Mouse (Mus musculus) adrenal gland, postnatal 10 days (tissue): Measurements from ENCODE around the gene Uggt1. TPM values are rescaled to one million over a fixed set of nuclear protein-coding genes. Genes with fewer than 3 reads are reported as not detected.

Experiments
- DNase-seq: peaks from one replicate; pipeline ENCODE4 v3.0.0; 2021; ENCODE audit warnings: mixed read lengths
- microRNA-seq: library from miRNA; unstranded; fragments of <30 nt; microRNA quantifications from one replicate; pipeline ENCODE4 v1.2.0, GENCODE M21; 2021
- total RNA-seq, 2 experiments: library from RNA; stranded (reverse); gene quantifications; 2 replicates each; pipeline ENCODE4 v1.2.3; 2021

Uggt1 gene
- total RNA-seq, 2 experiments from 2014 or later: 35.2 to 44.5 TPM

DNA sequence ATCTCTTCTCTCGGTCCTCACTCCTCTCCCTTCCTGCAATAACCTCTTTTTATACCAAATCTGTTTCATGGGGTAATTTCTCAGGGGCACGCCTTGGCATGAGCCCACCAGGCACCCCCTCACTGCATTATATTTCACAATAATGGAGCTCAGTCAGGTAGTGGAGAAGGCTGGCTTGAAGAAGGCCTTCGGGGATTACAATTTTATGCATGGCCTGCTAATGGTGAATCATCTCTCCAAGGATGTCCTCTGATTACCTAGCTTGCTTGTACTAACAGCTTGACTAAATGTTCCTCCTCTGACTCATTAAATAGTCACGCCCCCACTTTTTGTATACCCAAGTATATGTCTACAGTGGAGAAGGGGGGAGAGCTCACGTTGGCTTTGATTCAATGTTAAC lies 128.0 kb downstream of the Uggt1 start:
- no peak for DNase-seq

DNA sequence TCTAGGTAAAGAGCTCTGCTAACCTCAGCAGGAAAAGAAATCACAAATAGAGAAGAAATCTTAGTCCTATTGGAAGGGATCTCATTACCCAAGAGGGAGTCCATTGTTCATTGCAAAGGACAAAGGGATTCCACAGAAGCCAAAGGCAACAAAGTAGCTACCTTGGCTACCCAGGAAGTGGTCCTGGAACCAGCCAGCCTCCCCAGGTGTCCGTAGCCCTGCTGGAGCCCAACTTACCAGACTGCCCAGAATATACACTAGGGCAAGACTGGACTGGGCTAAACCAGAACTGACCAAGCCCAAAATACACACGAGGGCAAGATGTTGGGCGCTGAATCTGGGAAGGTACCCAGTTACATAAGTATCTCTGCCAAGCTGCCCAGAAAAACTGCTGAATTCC lies 129.7 kb downstream of the Uggt1 start:
- DNase-seq: no peak

DNA sequence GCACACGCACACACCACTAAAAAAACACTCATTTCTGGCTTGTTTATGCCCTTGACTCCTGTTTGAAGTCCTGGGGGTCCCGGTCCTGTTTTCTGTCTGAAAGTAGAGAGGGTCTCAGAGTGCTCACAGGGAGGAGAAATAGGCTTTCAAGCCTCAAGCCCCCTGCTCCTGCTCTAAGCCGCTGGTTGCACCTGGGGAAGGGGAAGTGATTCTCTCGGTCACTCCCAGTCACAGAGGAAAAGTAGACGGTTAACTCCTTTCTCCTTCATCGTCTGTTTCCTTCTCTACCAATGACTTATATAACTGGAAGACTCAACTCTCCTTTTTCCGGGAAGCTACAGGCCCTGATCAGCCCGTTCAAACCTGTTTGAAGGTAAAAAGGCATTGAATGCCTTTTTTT lies 130.8 kb downstream of the Uggt1 start:
- no peak for DNase-seq

DNA sequence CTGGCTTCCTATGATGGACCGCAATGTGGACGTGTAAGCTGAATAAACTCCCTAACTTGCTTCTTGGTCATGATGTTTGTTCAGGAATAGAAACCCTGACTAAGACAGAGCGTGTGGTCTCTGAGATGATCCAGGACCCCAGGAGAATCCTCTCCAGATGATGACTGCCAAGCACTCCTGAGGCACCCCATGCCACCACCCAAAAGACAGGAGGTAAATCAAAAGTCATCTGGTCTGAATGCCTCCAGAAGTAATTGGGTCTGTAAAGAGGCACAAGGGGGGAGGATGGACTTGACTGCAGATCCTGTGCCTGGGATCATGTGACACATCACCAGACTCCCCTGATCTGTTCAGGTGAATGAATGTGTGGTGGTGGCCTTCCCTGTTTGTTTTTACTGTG lies 131.9 kb downstream of the Uggt1 start:
- no peak for DNase-seq

DNA sequence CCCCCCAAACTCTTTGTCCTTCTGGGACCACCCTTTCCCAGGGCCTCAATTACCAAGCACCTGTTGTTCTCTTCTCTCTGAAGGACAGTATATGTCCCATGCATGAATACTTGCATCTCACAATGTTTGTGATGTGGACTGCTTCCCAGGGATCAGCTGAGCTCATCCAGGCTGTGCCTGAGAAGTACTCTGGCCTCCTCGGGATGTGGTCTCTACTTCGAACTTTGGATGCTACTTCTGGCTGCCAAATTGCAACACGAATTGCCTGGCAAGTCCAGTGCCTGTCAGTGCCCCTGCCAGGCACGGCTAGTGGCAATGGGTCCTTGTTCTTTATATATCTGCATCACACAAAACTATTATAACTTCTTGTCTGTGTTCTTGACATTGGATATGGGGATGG lies 134.5 kb downstream of the Uggt1 start:
- DNase-seq: no peak

DNA sequence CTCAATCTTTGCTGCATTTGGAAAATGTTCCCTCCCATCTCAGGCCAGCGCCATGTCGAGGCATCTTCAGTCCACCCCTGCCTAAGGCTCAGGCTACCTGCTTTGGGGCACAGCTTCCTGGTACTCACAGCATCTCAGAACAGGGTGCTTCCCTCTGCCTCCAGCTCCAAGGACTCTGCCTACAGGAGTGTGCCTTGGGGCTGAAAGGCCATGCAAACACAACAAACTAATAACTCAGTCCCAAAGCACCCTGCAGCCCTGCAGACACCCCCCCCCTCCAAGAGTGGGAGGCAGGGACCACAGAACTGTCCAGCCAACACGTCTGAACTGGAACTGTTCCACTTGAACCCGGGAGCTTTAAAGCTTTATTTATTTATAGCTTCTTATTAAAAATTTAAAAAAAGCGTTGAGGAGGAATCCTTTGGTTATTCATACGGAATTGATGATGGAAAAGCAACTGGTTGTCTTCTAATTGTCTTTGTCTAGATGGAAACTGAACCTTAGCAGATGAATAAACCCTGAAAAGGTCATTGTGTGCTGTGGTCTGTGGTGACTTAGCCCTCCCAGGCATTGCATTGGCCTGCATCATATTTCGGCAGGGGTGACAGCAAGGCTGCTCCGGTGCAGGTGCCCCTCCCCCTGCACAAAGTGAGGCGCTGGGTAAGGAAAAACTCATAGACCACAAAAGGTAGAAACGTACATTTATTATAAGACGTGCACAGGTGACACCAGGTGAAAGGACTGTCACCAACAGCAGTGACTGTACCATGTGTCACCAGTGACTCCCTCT lies 138.4 kb downstream of the Uggt1 start:
- no peak for DNase-seq

DNA sequence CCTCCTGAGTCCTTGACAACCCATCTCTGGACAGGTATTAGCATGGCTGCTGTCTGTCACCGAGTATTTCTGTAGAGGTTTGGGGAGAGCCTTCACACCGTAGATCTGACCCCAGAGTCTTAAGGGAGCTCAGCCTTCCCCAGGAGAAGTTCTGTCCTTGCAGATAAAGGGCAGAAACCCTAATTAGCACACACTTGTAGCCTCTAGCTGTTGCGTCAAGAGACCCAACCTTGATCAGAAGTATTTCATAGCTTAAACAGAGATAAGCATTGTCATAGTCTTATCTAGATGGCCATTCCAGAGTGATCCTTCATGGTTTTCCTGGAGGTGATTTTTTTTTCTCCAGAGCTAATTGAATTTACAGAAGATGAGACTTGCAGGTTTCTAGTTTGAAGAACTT lies 144.1 kb downstream of the Uggt1 start:
- DNase-seq: no peak

DNA sequence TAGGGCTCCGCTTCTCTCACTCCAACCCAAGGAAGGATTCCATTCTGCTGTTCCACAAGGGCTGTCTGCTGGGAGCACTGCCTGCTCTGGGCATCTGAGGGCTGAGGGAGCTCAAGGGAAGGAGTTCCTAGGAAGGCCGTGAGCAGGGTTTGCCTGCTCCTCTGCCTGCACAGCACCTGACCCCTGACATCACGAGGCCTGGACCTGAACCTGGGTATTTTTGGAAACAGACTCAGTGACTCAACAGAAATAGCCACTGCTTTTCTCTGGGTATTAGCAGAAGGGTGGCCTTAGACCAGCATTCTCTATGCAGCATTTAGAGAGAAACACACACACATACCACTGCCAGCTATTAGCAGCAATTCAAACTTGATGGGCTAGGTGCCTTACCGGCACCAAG lies 146.1 kb downstream of the Uggt1 start:
- DNase-seq: no peak

DNA sequence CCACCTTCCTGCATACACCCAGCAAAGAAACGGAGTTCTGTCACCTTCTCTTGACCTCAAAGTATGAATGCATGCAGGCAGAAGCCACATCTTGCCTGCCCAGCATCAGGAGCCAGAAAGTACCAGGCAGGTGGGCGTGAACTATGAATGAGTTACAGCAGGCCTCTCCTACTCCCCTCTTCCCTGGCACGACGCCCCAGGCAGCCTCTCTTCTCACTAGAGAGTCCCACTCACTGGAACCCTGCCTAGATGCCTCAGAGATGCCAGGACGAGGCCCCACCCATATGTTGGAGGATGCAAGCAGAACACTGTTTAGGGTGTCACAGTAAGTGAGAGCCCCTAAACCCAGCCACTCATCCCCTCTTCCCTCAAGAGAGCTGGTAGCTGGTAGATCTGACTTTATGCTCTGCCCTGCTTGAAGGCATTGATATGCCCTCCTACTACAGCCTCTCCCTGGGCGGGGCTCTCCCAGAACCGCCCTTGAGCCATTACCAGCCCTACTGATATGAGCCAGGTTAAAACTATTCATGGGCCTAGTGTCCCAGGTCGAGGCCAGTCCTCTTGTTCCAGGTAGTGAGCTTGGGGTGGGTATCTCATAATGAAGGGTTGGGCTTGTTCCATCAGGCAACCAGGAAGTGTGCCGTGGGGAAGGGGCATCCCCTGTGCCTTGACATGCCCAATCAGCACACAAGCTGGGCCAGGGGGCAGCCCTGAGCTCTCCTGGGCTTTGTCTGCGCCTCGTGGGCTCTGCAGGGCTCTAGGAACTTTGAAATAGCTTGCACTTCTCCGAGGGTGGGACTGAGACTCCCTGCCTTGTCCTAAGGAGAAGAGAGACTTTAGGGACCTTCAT lies 148.9 kb downstream of the Uggt1 start:
- no peak for DNase-seq

DNA sequence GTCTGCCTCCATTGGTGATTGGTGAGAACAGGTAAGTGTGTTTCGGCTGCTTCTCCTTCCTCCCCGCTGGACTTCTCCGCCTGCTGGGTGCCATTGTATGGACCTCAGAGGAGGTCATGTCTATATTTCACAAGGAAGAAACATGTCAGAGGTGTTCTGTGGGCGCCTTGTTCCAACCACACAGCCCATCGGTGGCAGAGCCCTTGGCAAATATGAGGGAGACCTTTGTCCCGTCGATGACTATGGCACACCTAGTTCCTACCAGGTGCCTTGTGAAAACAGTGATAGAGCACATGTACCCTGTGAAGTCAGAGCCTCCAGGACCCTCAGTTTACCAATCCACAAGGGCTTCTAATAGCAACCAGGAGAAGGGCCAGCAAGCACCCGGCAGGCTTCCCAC lies 150.8 kb downstream of the Uggt1 start:
- no peak for DNase-seq

DNA sequence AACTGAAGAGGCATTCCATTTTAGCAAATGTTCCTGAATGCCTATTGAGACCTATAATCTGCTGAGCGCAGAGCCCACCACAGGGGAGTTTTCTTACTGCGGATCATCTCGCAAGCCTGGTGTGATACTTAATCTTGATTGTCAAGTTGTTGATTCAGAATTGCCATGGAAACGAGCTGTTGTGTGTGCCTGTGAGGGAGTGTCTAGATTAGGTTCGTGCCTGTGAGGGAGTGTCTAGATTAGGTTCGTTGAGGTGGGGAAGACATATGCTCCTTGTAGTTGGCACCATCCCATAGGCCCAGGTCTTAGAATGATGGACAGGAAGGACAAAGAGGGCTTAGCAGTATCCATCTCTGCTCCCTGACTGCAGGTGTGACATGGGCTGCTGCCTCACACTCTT lies 153.3 kb downstream of the Uggt1 start:
- DNase-seq: no peak

DNA sequence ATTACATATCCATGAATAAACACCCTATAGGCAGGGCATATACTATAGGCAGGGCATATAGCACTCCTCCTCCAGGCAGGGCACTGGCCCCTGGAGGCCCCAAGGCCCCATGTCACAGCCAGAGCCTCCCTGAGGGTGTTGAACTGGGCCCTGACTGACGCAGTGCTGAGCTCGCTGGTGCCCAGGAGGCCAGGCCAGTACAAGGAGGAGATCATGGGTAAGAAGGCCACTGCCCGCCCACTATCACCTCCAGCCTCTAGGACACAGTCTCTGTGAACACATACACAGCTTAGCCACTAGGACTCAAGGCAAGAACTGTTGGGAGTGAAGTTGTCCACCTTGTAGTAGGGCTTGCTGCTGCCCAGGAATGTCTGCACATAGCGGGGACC lies 153.8 kb downstream of the Uggt1 start:
- DNase-seq: peak; percentile 27

Small RNA genes within 50 kb of the gene (microRNA-seq; reads per million reads assigned to microRNA genes)
- 4.6 reads per million, percentile 3 among the genes with 10 or more reads in this experiment for gene Mir6897

Other genes with a start within 250 kb of the Uggt1 start
- gene Hs6st1, start 176.3 kb downstream of the Uggt1 start, total RNA-seq: 10 to 100 TPM; 56.2 to 62.9 TPM
- gene Neurl3, start 30.0 kb upstream of the Uggt1 start, total RNA-seq: 1 to 10 TPM; 4.9 to 7.4 TPM
- 1 to 10 TPM; 8.9 to 9.2 TPM for gene Arid5a, start 63.0 kb upstream of the Uggt1 start, total RNA-seq
- 100 to 1,000 TPM in 1 of 2 experiments, 10 to 100 TPM in 1; 82.9 to 103 TPM for gene Kansl3, start 124.5 kb upstream of the Uggt1 start, total RNA-seq
- under 1 TPM in 1 of 2 experiments, not detected in 1; 0.06 TPM for gene Fer1l5, start 127.6 kb upstream of the Uggt1 start, total RNA-seq
- gene Lman2l, start 200.6 kb upstream of the Uggt1 start, total RNA-seq: 10 to 100 TPM; 21.9 to 25.7 TPM
- 1 to 10 TPM; 3.9 to 4.4 TPM for gene Cnnm4, start 226.9 kb upstream of the Uggt1 start, total RNA-seq